Mouse (Mus musculus): ENCODE measurements around the gene Spag17. TPM values are rescaled to one million over a fixed set of nuclear protein-coding genes. Genes with fewer than 3 reads are reported as not detected.

The Spag17 gene
- total RNA-seq, 2 experiments from 2014 or later: 0.05 to 0.18 TPM

GRCm38 (mm10) chr3:100162315-100163105 lies 277.3 kb downstream of the Spag17 start, which contains the start of the genes Gdap2 and Wdr3:
Gdap2 (plus strand) TSS chr3:100162381.
Wdr3 (minus strand) TSS chr3:100162407.
- peak; percentile 86 to 94 for DNase-seq (ENCODE audit: low spot score in 2 of 2)

DNA sequence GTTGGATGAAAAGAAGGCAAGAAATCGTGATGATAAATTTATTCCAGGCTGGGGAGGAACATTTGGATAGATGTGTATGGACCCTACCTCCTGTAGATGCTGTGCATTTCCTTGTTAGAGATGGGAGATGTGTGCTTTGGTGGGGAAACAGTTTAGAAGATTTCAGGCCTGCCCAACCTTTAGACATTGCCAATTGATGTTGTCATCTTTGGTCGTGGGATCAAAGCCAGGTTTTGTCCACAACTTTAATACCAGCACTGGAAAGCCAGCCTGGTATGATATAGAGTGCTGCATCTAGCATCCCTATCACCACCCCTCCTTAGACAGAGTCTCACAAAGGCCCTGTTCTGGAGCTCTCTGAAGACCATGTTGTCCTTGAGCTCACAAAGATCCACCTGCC lies 278.4 kb downstream of the Spag17 start:
- DNase-seq (ENCODE audit: low spot score in 2 of 2): no peak

DNA sequence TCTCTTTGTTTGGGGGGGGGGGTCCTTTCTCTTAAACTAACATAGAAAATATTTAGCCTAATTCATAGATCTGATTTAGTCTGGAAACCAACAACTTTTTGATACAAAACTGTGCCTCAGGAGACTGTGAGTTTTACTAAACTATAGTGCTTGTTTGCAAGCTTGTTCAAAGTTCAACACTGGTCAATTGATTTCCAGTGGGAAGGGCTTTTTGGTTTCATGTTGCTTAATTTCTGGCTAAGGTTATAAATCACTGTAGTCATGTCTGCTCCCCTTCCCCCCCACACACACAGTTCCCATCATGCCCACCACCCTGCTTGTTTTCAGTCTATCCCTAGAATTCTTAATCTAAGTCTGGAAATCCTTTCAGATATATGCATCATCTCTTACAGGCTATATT lies 279.8 kb downstream of the Spag17 start:
- DNase-seq (ENCODE audit: low spot score in 2 of 2): no peak

- DNase-seq (ENCODE audit: low spot score in 2 of 2): no peak
Observed at GRCm38 (mm10) chr3:100176031-100176430, 290.8 kb downstream of the Spag17 start.

- no peak for DNase-seq (ENCODE audit: low spot score in 2 of 2)
Observed at GRCm38 (mm10) chr3:100180471-100180870, 295.3 kb downstream of the Spag17 start.

DNA sequence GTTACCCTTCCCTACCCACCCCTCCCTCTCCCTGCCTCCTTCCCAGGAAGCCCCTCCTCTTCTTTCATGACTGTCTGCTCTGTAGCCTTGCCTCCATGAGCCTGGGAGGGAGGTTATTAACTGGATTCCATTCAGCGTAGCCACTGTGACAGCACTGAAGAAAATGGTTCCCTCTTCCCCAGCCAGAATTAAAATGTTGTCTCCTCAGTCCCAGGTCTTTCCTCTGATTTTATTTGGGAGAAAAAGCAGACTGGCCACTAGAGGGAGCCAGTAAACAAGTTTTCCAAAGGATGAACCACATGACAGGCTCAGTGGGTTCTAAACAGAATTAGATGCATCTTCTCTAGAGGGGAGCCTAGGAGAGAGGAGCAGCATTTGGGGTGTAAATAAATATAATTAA lies 304.2 kb downstream of the Spag17 start:
- DNase-seq (ENCODE audit: low spot score in 2 of 2): peak; percentile 37 to 56

GRCm38 (mm10) chr3:100189861-100190260 lies 304.7 kb downstream of the Spag17 start:
- no peak for DNase-seq (ENCODE audit: low spot score in 2 of 2)
